Mouse (Mus musculus): ENCODE data around the gene Drd3. TPM values are rescaled to one million over a fixed set of nuclear protein-coding genes. Genes with fewer than 3 reads are reported as not detected.
A peak's percentile ranks its signal among the peaks of the same experiment; 100 is the strongest.

The Drd3 gene
- polyA plus RNA-seq (2016; fragmentation: Nextera tagmentation; extraction: Ambion mirVana): not detected in 2 replicates

- Histone ChIP-seq H3K4me3 (no peak within 1 kb of the TSS), H3K4me1 (no peaks in the 10 kb centered on the region), H3K36me3 (no peaks in the 10 kb centered on the region), H3K27ac (no peak within 1 kb of the TSS), H3K9ac (no peak within 1 kb of the TSS), H3K4me2 (replicated peaks) (no peak within 1 kb of the TSS), H3K27me3 (replicated peaks) (no peaks in the 10 kb centered on the region), H3K9me3 (no peaks in the 10 kb centered on the region)
- WGBS: 20% methylated on average over 7 of the region's 7 CpGs
- ATAC-seq (ENCODE audit: low FRiP score, low read depth): no peak
These were observed at the start of gene Drd3 for GRCm38 (mm10) chr16:43753751-43754150. Gene Drd3, plus strand, starts transcription at chr16:43754026.

GRCm38 (mm10) chr16:43708335-43709061 lies 45.3 kb upstream of the Drd3 start:
- H3K27ac ChIP-seq: no peak overlapping the region
- H3K27me3 ChIP-seq (replicated peaks): no peaks in the 10 kb centered on the region
- H3K36me3 ChIP-seq: no peaks in the 10 kb centered on the region
- peak overlapping the region; percentile 36 for H3K4me2 ChIP-seq (replicated peaks)
- ATAC-seq (ENCODE audit: low FRiP score, low read depth): 0 out of 2 replicates have a peak, but pooled peaks have one; percentile 68
- no peaks in the 10 kb centered on the region for H3K9me3 ChIP-seq
- peaks cover 18% of the 10 kb centered on the region; the same call in 1 of the 2 replicates for H3K4me1 ChIP-seq
- no peak overlapping the region for H3K4me3 ChIP-seq
- WGBS: 48% methylated on average over 13 of the region's 13 CpGs
- H3K9ac ChIP-seq: no peak overlapping the region

GRCm38 (mm10) chr16:43709062-43709413 lies 44.8 kb upstream of the Drd3 start:
- no peaks in the 10 kb centered on the region for H3K9me3 ChIP-seq
- no peak overlapping the region for H3K9ac ChIP-seq
- H3K4me2 ChIP-seq (replicated peaks): peak overlapping the region; percentile 36
- no peak overlapping the region for H3K27ac ChIP-seq
- H3K4me3 ChIP-seq: no peak overlapping the region
- 66% methylated on average over 15 of the region's 15 CpGs for WGBS
- no peaks in the 10 kb centered on the region for H3K36me3 ChIP-seq
- peak; percentile 70; the same call in 1 of the 2 replicates for ATAC-seq (ENCODE audit: low FRiP score, low read depth)
- H3K27me3 ChIP-seq (replicated peaks): no peaks in the 10 kb centered on the region
- H3K4me1 ChIP-seq: peaks cover 18% of the 10 kb centered on the region; the same call in 1 of the 2 replicates

GRCm38 (mm10) chr16:43709432-43710133 lies 44.2 kb upstream of the Drd3 start:
- H3K27ac ChIP-seq: no peak overlapping the region
- H3K9me3 ChIP-seq: no peaks in the 10 kb centered on the region
- H3K36me3 ChIP-seq: no peaks in the 10 kb centered on the region
- no peak overlapping the region for H3K4me3 ChIP-seq
- ATAC-seq (ENCODE audit: low FRiP score, low read depth): 0 out of 2 replicates have a peak, but pooled peaks have one; percentile 71
- no peak overlapping the region for H3K9ac ChIP-seq
- no peaks in the 10 kb centered on the region for H3K27me3 ChIP-seq (replicated peaks)
- WGBS: 48% methylated on average over 9 of the region's 9 CpGs
- peaks cover 18% of the 10 kb centered on the region; the same call in 1 of the 2 replicates for H3K4me1 ChIP-seq
- peak overlapping the region; percentile 36 for H3K4me2 ChIP-seq (replicated peaks)

GRCm38 (mm10) chr16:43710134-43710475 lies 43.7 kb upstream of the Drd3 start:
- Histone ChIP-seq H3K36me3 (no peaks in the 10 kb centered on the region), H3K4me2 (replicated peaks) (no peak overlapping the region), H3K4me3 (no peak overlapping the region), H3K27me3 (replicated peaks) (no peaks in the 10 kb centered on the region), H3K4me1 (peaks cover 18% of the 10 kb centered on the region; the same call in 1 of the 2 replicates), H3K27ac (no peak overlapping the region), H3K9ac (no peak overlapping the region), H3K9me3 (no peaks in the 10 kb centered on the region)
- 58% methylated on average over 6 of the region's 6 CpGs for WGBS
- no peak for ATAC-seq (ENCODE audit: low FRiP score, low read depth)

- peaks cover 18% of the 10 kb centered on the region; the same call in 1 of the 2 replicates for H3K4me1 ChIP-seq
- WGBS: 85% methylated on average over 11 of the region's 11 CpGs
- ATAC-seq (ENCODE audit: low FRiP score, low read depth): no peak
These were observed 43.2 kb upstream of the Drd3 start for GRCm38 (mm10) chr16:43710651-43711050.

GRCm38 (mm10) chr16:43711361-43711760 lies 42.5 kb upstream of the Drd3 start:
- WGBS: 94% methylated on average over 7 of the region's 7 CpGs
- peaks cover 18% of the 10 kb centered on the region; the same call in 1 of the 2 replicates for H3K4me1 ChIP-seq
- H3K36me3 ChIP-seq: no peaks in the 10 kb centered on the region
- no peak overlapping the region for H3K9ac ChIP-seq
- H3K27me3 ChIP-seq (replicated peaks): no peaks in the 10 kb centered on the region
- H3K27ac ChIP-seq: no peak overlapping the region
- no peak overlapping the region for H3K4me2 ChIP-seq (replicated peaks)
- no peak for ATAC-seq (ENCODE audit: low FRiP score, low read depth)
- H3K9me3 ChIP-seq: no peaks in the 10 kb centered on the region
- no peak overlapping the region for H3K4me3 ChIP-seq

More at GRCm38 (mm10) chr16:43710651-43711050, 43.2 kb upstream of the Drd3 start:
- Histone ChIP-seq H3K27ac (no peak overlapping the region), H3K27me3 (replicated peaks) (no peaks in the 10 kb centered on the region), H3K9ac (no peak overlapping the region), H3K9me3 (no peaks in the 10 kb centered on the region), H3K36me3 (no peaks in the 10 kb centered on the region), H3K4me2 (replicated peaks) (no peak overlapping the region), H3K4me3 (no peak overlapping the region)

GRCm38 (mm10) chr16:43724444-43724843 lies 29.4 kb upstream of the Drd3 start:
- Histone ChIP-seq H3K9ac (no peak overlapping the region), H3K4me3 (no peak overlapping the region), H3K4me2 (replicated peaks) (no peak overlapping the region), H3K27ac (no peak overlapping the region), H3K27me3 (replicated peaks) (no peaks in the 10 kb centered on the region), H3K9me3 (no peaks in the 10 kb centered on the region), H3K4me1 (no peaks in the 10 kb centered on the region), H3K36me3 (no peaks in the 10 kb centered on the region)
- no peak for ATAC-seq (ENCODE audit: low FRiP score, low read depth)
- 63% methylated on average over 3 of the region's 3 CpGs for WGBS

- Histone ChIP-seq H3K27ac (no peak overlapping the region), H3K4me1 (no peaks in the 10 kb centered on the region), H3K27me3 (replicated peaks) (no peaks in the 10 kb centered on the region), H3K36me3 (no peaks in the 10 kb centered on the region), H3K4me2 (replicated peaks) (no peak overlapping the region), H3K4me3 (no peak overlapping the region), H3K9me3 (no peaks in the 10 kb centered on the region), H3K9ac (no peak overlapping the region)
- ATAC-seq (ENCODE audit: low FRiP score, low read depth): no peak
- WGBS: 85% methylated on average over 8 of the region's 8 CpGs
These were observed 24.2 kb upstream of the Drd3 start for GRCm38 (mm10) chr16:43729506-43730221.

- Histone ChIP-seq H3K4me2 (replicated peaks) (no peak overlapping the region), H3K9me3 (no peaks in the 10 kb centered on the region), H3K27ac (no peak overlapping the region), H3K36me3 (no peaks in the 10 kb centered on the region), H3K9ac (no peak overlapping the region), H3K4me3 (no peak overlapping the region), H3K27me3 (replicated peaks) (no peaks in the 10 kb centered on the region), H3K4me1 (no peaks in the 10 kb centered on the region)
- no peak for ATAC-seq (ENCODE audit: low FRiP score, low read depth)
- WGBS: 84% methylated on average over 4 of the region's 4 CpGs
These were observed 23.5 kb upstream of the Drd3 start for GRCm38 (mm10) chr16:43730281-43730680.

GRCm38 (mm10) chr16:43732496-43732895 lies 21.3 kb upstream of the Drd3 start:
- H3K36me3 ChIP-seq: no peaks in the 10 kb centered on the region
- no peak overlapping the region for H3K4me2 ChIP-seq (replicated peaks)
- no peak for ATAC-seq (ENCODE audit: low FRiP score, low read depth)
- no peak overlapping the region for H3K4me3 ChIP-seq
- H3K9me3 ChIP-seq: no peaks in the 10 kb centered on the region
- no peak overlapping the region for H3K9ac ChIP-seq
- H3K27ac ChIP-seq: no peak overlapping the region
- 89% methylated on average over 10 of the region's 10 CpGs for WGBS
- no peaks in the 10 kb centered on the region for H3K4me1 ChIP-seq
- no peaks in the 10 kb centered on the region for H3K27me3 ChIP-seq (replicated peaks)

GRCm38 (mm10) chr16:43732900-43733299 lies 20.9 kb upstream of the Drd3 start:
- H3K36me3 ChIP-seq: no peaks in the 10 kb centered on the region
- 97% methylated on average over 5 of the region's 5 CpGs for WGBS
- H3K4me3 ChIP-seq: no peak overlapping the region
- no peak overlapping the region for H3K9ac ChIP-seq
- H3K9me3 ChIP-seq: no peaks in the 10 kb centered on the region
- no peaks in the 10 kb centered on the region for H3K4me1 ChIP-seq
- H3K4me2 ChIP-seq (replicated peaks): no peak overlapping the region
- ATAC-seq (ENCODE audit: low FRiP score, low read depth): no peak
- H3K27me3 ChIP-seq (replicated peaks): no peaks in the 10 kb centered on the region
- no peak overlapping the region for H3K27ac ChIP-seq

Measured in neural tube, embryonic 12.5 days (tissue).